Mouse (Mus musculus) mouse trophoblast stem cell (cell line): Measurements from ENCODE around the gene Catsperg1.

Experiments used
- in situ Hi-C, 2 experiments: fragments of 300-500 bp; cut with MseI, MboI; formaldehyde crosslinking; loops; 2 replicates in 1 of 2; 3 replicates in 1 of 2; pipeline ENCODE4 v1.15.1; 2025

The Catsperg1 gene

GRCm38 (mm10) chr7:29171562-29172097 is 42.2 kb downstream of the Catsperg1 start:
- in situ Hi-C loops, result no loop called here

- in situ Hi-C loops, result no loop called here
Measured at GRCm38 (mm10) chr7:29170755-29171561, 42.9 kb downstream of the Catsperg1 start.

GRCm38 (mm10) chr7:29170066-29170754 is 43.6 kb downstream of the Catsperg1 start, which contains the start of the genes Ggn and Spred3:
Ggn (plus strand) TSS chr7:29170210.
Spred3 (minus strand) TSS chr7:29170411.
- in situ Hi-C loops, result no loop called here

GRCm38 (mm10) chr7:29169231-29170065 is 44.4 kb downstream of the Catsperg1 start:
- in situ Hi-C loops, result no loop called here

DNA sequence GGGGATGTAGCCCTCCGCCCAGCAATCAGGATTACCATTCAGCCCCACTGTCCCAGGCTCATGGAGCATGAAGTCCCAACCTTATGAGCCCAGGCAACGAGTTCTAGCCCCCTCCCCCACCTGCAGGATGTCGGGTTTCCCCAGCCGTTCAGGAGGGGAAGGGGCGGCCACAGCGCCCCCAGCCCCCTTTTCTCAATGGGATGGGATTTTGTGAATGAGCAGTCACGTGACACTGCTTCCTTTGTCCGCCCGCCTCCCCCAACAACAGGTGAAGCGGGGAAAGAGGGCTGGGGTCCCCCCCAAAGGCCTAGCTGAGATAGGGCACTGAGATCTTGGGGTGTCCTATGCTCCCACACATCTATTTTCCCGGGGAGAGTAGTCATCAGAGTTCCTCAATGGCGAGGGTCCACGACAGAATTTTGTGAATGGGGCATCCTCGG is 45.0 kb downstream of the Catsperg1 start:
- in situ Hi-C loops, result no loop called here

GRCm38 (mm10) chr7:29168121-29168695 is 45.6 kb downstream of the Catsperg1 start:
- in situ Hi-C loops, result no loop called here

GRCm38 (mm10) chr7:29167656-29168055 is 46.2 kb downstream of the Catsperg1 start:
- in situ Hi-C loops, result no loop called here

- in situ Hi-C loops, result no loop called here
Measured at GRCm38 (mm10) chr7:29162750-29163525, 50.9 kb downstream of the Catsperg1 start.

DNA sequence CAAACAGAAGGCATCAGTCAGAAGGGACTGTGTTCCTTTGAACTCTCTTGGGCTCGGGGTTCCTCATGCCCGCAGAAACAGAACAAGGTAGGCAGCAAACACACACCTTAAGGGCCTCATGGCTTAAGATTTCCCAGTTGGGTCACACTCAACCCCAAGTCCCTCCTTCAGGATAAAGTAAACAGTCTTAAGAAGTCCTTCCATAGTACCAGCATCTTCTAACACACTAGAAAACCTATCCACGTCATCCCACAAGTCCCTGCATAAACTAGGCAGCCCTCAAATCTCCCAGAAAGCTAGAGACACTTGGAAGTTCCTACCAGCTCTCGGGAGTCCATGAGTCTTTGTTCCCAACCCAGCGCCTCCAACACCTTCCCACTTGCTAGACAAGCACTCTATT is 51.5 kb downstream of the Catsperg1 start:
- in situ Hi-C loops, result no loop called here

GRCm38 (mm10) chr7:29158264-29158663 is 55.6 kb downstream of the Catsperg1 start:
- in situ Hi-C loops, result no loop called here

- in situ Hi-C loops, result no loop called here
Measured at GRCm38 (mm10) chr7:29155838-29156782, 57.7 kb downstream of the Catsperg1 start, which contains the start of gene Fam98c. Fam98c (minus strand) TSS chr7:29156234.

GRCm38 (mm10) chr7:29155196-29155837 is 58.5 kb downstream of the Catsperg1 start:
- in situ Hi-C loops, result no loop called here

GRCm38 (mm10) chr7:29154018-29154720 is 59.7 kb downstream of the Catsperg1 start:
- in situ Hi-C loops, result no loop called here

DNA sequence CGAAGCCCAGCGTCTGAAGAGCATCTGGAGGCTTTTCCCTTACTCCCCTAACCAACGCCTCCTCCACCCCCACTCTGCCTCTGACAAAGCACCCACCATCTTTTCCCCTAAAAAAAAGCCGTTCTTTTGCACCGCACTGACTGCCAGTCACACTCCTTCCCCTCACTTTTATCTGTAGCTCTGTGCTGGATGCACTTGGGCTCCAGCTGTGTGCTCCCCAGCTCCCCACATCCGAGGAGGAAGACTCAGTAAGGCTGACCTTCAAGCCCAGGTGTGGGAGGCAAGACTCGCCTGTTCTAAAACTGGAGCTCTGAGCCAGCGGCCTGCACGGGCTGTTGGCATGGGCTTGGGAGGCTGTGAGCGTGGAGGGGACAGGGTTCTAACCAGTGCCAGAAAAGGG is 62.3 kb downstream of the Catsperg1 start:
- in situ Hi-C loops, result no loop called here

DNA sequence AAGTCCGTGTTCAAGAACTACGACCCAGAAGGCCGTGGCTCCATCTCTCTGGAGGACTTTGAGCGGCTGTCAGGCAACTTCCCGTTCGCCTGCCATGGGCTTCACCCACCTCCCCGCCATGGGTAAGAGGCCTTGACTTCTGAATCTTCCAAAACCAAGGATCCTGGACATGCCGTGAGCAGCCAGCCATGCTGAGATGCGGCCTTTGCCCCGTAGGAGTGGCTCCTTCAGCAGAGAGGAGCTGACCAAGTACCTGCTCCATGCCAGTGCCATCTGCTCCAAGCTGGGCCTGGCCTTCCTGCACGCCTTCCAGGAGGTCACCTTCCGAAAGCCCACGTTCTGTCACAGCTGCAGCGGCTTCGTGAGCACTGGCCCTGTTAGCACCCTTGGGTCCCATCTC is 65.1 kb downstream of the Catsperg1 start:
- in situ Hi-C loops, result no loop called here

DNA sequence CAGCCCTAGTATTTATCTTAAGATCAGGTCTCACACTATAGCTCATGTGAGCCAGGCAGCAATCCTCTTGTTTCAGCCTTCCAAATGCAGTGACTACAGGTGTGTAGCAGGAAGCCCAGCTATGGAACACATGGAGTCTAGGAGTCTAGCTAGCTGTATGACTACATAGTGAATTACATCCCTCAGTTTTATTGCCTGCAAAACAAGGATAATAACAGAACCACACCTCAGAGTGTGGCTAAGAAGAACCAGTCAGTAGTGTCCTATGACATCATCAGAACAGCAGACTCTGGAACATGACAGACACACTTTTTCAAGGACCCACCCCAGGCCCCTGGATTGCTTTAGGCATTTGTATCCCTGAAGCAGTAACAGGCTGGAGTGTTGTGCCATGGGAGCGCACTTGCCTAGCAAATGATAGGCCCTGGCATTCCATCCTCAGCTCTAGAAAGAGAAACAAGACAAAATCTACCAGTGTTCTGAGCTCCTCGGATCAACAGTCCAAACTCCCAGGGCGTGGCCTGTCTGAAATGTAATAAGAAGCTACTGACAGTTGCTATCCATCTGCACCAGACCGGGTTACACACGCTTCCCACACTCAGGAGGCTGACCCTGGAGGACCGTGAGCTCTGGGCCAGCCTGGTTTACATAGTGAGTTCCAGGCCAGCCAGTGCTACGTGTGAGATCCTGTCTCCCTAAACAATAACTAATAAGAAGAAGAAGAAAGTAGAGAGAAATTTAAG is 67.0 kb downstream of the Catsperg1 start:
- in situ Hi-C loops, result no loop called here

- in situ Hi-C loops, result no loop called here
Measured at GRCm38 (mm10) chr7:29144006-29144405, 69.8 kb downstream of the Catsperg1 start.
